Mouse (Mus musculus) left cerebral cortex, adult 2 months (tissue): Measurements from ENCODE around the gene Gm49345. TPM values are rescaled to one million over a fixed set of nuclear protein-coding genes. Genes with fewer than 3 reads are reported as not detected.

Source experiments
- DNase-seq, 2 experiments: peaks; one replicate each; pipeline ENCODE4 v3.0.0; 2021 to 2022; ENCODE audit warnings: low spot score in 2 of 2, mixed read lengths in 1 of 2; ENCODE audit errors: extremely low spot score in 1 of 2
- H3K27ac ChIP-seq: fragments of 200-600 bp; 2 replicates; pipeline ENCODE4 v1.8.1; 2022
- H3K4me3 ChIP-seq: fragments of 200-600 bp; 2 replicates; pipeline ENCODE4 v1.8.1; 2022
- CTCF ChIP-seq: fragments of 200-600 bp; IDR thresholded peaks from 2 replicates; pipeline ENCODE4 v1.8.1; 2022; ENCODE audit warnings: antibody characterized with exemption, mild to moderate bottlenecking, moderate library complexity
- intact Hi-C: fragments of 180-260 bp; cut with DNase I; formaldehyde crosslinking; loops from one replicate; pipeline ENCODE4 v1.15.1; 2025
- total RNA-seq, 2 experiments: library from RNA; stranded (reverse); gene quantifications; 2 replicates each; pipeline ENCODE4 v1.2.3; 2021

Gm49345 gene
- total RNA-seq, 2 experiments from 2014 or later = 0.28 to 0.84 TPM

DNA sequence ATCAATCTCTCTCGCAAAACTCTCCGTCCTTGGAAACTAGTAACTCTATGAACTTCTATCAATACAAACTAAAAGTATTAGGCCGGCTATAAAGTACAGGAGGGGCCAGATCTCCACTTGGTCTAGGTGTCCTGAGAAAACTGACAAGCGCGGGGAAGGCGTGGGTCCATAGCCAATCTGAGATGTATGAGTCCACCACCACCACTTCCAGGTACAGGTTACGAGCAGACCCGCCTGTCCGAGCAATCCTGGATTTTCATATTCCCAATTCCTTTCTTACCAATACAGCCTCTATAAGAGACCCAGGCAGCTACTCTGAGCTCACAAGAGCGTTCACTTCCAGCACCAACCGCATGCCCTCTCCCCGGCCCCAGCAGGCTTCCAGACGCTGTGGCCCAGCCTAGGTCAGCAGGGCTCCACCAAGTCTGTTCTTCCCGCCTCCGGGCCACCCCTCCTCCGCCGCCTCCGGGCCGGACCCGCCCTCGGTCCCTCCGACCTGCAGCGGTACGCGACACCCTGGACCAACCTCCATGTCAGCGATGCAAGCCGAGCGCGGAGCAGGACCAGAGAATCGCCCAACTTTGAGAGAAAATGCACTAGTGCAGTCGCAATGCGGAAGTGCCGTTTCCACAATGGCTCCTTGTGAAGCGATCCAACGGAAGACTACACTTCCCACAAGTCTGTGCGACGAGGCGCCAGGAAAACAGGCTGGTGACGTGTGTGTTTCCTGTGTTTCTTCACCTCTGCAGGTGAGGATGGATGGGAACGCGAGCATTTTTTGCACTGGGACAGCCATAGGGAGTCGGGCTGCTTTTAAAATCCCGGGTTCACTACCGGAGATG, 84.8 kb downstream of the Gm49345 start:
- H3K27ac ChIP-seq = peak overlapping the region; percentile 90
- no peak; the same call in 1 of the 2 replicates for TF ChIP-seq CTCF
- peak; percentile 83 to 87 for DNase-seq
- H3K4me3 ChIP-seq = peak overlapping the region; percentile 82
- intact Hi-C loops = loop anchor here (1.0 to 10.0 kb wide), 3 partner anchors 57 to 358 kb away; partner anchors contain the start of genes Zfp455, Zfp457 and Zfp729b

DNA sequence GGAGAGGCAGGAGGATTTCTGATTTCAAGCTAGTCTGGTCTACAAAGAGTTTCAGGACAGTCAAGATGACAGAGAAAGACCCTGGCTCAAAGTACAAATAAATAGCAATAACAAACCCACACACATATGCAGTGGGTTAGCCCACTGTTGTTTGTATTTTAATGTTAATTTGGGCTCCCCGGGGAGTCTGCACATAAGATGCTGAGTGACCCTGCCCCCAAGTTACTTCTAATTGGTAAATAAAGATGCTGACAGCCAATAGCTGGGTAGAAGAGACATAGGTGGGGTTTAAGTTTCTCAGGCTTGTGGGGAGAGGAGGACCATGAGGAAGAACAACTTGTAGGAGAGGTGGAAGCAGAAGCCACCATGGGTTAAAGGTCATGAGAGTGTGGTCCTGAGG, 91.6 kb downstream of the Gm49345 start:
- no peak for TF ChIP-seq CTCF

More for the DNA sequence above, 91.6 kb downstream of the Gm49345 start:
- DNase-seq = no peak
- Histone ChIP-seq H3K4me3 (no peak overlapping the region), H3K27ac (no peak overlapping the region)
- intact Hi-C loops = no loop called here

Other genes starting within 250 kb of the Gm49345 start
- gene Zfp429, start 237.9 kb downstream of the Gm49345 start, total RNA-seq = 1 to 10 TPM; 2.7 to 4.4 TPM
- 1 to 10 TPM; 4.7 to 4.9 TPM for gene Zfp459, start 216.4 kb downstream of the Gm49345 start, total RNA-seq
- 10 to 100 TPM; 11.7 to 12.4 TPM for gene Zfp874a, start 186.1 kb downstream of the Gm49345 start, total RNA-seq
- 10 to 100 TPM; 15.5 to 17.6 TPM for gene Zfp874b, start 153.5 kb downstream of the Gm49345 start, total RNA-seq
- 1 to 10 TPM; 8.7 to 9.8 TPM for gene Zfp58, start 137.2 kb downstream of the Gm49345 start, total RNA-seq
- under 1 TPM in 1 of 2 experiments, not detected in 1; 0.86 TPM for gene Gm26965, start 111.6 kb downstream of the Gm49345 start, total RNA-seq
- gene Zfp87, start 111.6 kb downstream of the Gm49345 start, total RNA-seq = 10 to 100 TPM; 19.8 to 22.9 TPM
- 1 to 10 TPM; 9.4 to 9.7 TPM for gene Zfp748, start 83.9 kb downstream of the Gm49345 start, total RNA-seq
- 1 to 10 TPM; 8.3 to 8.9 TPM for gene Zfp729b, start 28.1 kb downstream of the Gm49345 start, total RNA-seq
- gene Zfp729a, start within 50 bp of the Gm49345 start, total RNA-seq = 1 to 10 TPM; 8.0 to 8.9 TPM
- gene Zfp738, start 49.3 kb upstream of the Gm49345 start, total RNA-seq = 10 to 100 TPM; 24.2 to 26.0 TPM
- gene Zfp65, start 91.4 kb upstream of the Gm49345 start, total RNA-seq = 10 to 100 TPM; 14.0 to 14.6 TPM
- 1 to 10 TPM; 5.8 to 6.5 TPM for gene Zfp85, start 117.5 kb upstream of the Gm49345 start, total RNA-seq
- gene Zfp493, start 141.9 kb upstream of the Gm49345 start, total RNA-seq = 1 to 10 TPM; 4.4 to 4.7 TPM
- 1 to 10 TPM; 5.3 to 7.2 TPM for gene Zfp273, start 176.0 kb upstream of the Gm49345 start, total RNA-seq
- 10 to 100 TPM; 16.0 to 18.1 TPM for gene Gm10037, start 193.3 kb upstream of the Gm49345 start, total RNA-seq
- gene BC048507, start 225.6 kb upstream of the Gm49345 start, total RNA-seq = not detected